Comparison of ENCODE assay signal across 18 mouse cellular contexts in genomic region chr1:36761568-36761967, GRCm38 (mm10). TPM values are rescaled to one million over a fixed set of nuclear protein-coding genes. Genes with fewer than 3 reads are reported as not detected.
DNase-seq lines count a peak whose midpoint lies in the region; ATAC-seq and TF ChIP-seq lines count a peak whose summit lies in the region.
"Had no signal": no experiment of that assay in that cellular context is flagged by ENCODE, and none has a peak within 500 bp of the region (broad histone marks: within the 10 kb centered on the region; RNA-seq: fewer than 3 reads in every experiment).

Gene Zap70, plus strand, starts transcription at chr1:36761798.

- H3K9me3 ChIP-seq in heart, postnatal 0 days (replicated peaks; ENCODE audit: control insufficient read depth, low read length), result no peaks in the 10 kb centered on the region
- no peaks in the 10 kb centered on the region for H3K9me3 ChIP-seq in limb, embryonic 10.5 days (replicated peaks)
- H3K9me3 ChIP-seq in kidney, embryonic 15.5 days (replicated peaks), result no peaks in the 10 kb centered on the region
- H3K9me3 ChIP-seq: forebrain, embryonic 13.5 days; G1E; liver, embryonic 12.5 days had no signal

- TF ChIP-seq EP300 in heart, postnatal 0 days (IDR thresholded peaks at IDR 0.05; ENCODE audit: low read depth), result no peak

- peak within 1 kb of the TSS; percentile 4; the same call in 1 of the 2 replicates for H3K4me2 ChIP-seq in heart, postnatal 0 days (ENCODE audit: low read depth, low read length)
- H3K4me2 ChIP-seq in kidney, embryonic 15.5 days, result no peak within 1 kb of the TSS
- H3K4me2 ChIP-seq: forebrain, embryonic 13.5 days; liver, embryonic 12.5 days had no signal

- no peaks in the 10 kb centered on the region for H3K4me1 ChIP-seq in heart, postnatal 0 days (ENCODE audit: control insufficient read depth, insufficient read depth)
- H3K4me1 ChIP-seq in limb, embryonic 10.5 days, result peaks cover 3% of the 10 kb centered on the region; the same call in 1 of the 2 replicates
- no peaks in the 10 kb centered on the region for H3K4me1 ChIP-seq in kidney, embryonic 15.5 days
- H3K4me1 ChIP-seq: forebrain, embryonic 13.5 days; liver, embryonic 12.5 days had no signal

- no peak for DNase-seq in heart, postnatal 0 days (ENCODE audit: low spot score)
- no peak for DNase-seq in heart, adult 8-10 months (ENCODE audit: low spot score)
- no peak for DNase-seq in limb, embryonic 10.5 days (ENCODE audit: low spot score)
- peak; percentile 85 for DNase-seq in thymus, postnatal 0 days (ENCODE audit: low spot score)
- DNase-seq in adrenal gland, postnatal 25 days, result no peak
- DNase-seq in kidney, postnatal 4 days, result no peak
- DNase-seq: adrenal gland, postnatal 10 days; cerebellum, adult 9-10 months; embryo, embryonic 11 days; gastrocnemius, adult 2 months; kidney, postnatal 14 days; layer of hippocampus, adult 9-11 months had no signal

- H3K4me3 ChIP-seq in heart, postnatal 0 days (ENCODE audit: low read depth, low read length), result peak within 1 kb of the TSS; percentile 20; the same call in 1 of the 2 replicates
- no peak within 1 kb of the TSS for H3K4me3 ChIP-seq in limb, embryonic 10.5 days
- H3K4me3 ChIP-seq in kidney, embryonic 15.5 days (replicated peaks), result no peak within 1 kb of the TSS
- H3K4me3 ChIP-seq: forebrain, embryonic 13.5 days; gastrocnemius, adult 2 months; liver, embryonic 12.5 days had no signal

- no peaks in the 10 kb centered on the region for H3K36me3 ChIP-seq in heart, postnatal 0 days (replicated peaks; ENCODE audit: control insufficient read depth, insufficient read depth, low read length)
- H3K36me3 ChIP-seq in limb, embryonic 10.5 days, result no peaks in the 10 kb centered on the region
- H3K36me3 ChIP-seq in kidney, embryonic 15.5 days, result no peaks in the 10 kb centered on the region
- H3K36me3 ChIP-seq: G1E; liver, embryonic 12.5 days had no signal

- H3K27me3 ChIP-seq in heart, postnatal 0 days (ENCODE audit: control insufficient read depth, insufficient read depth, low read length), result no peaks in the 10 kb centered on the region
- no peaks in the 10 kb centered on the region for H3K27me3 ChIP-seq in limb, embryonic 10.5 days (ENCODE audit: low read depth, poor library complexity, severe bottlenecking)
- H3K27me3 ChIP-seq in kidney, embryonic 15.5 days, result no peaks in the 10 kb centered on the region
- H3K27me3 ChIP-seq: forebrain, embryonic 13.5 days; liver, embryonic 12.5 days had no signal

- H3K27ac ChIP-seq in heart, postnatal 0 days (ENCODE audit: low read depth), result no peak within 1 kb of the TSS
- H3K27ac ChIP-seq in limb, embryonic 10.5 days, result peak within 1 kb of the TSS; percentile 1; the same call in 1 of the 2 replicates
- H3K27ac ChIP-seq in kidney, embryonic 15.5 days, result no peak within 1 kb of the TSS
- H3K27ac ChIP-seq: forebrain, embryonic 13.5 days; gastrocnemius, adult 2 months; liver, embryonic 12.5 days had no signal

- no peak within 1 kb of the TSS for H3K9ac ChIP-seq in heart, postnatal 0 days (replicated peaks; ENCODE audit: low read depth, low read length)
- no peak within 1 kb of the TSS for H3K9ac ChIP-seq in kidney, embryonic 15.5 days
- H3K9ac ChIP-seq: forebrain, embryonic 13.5 days; liver, embryonic 12.5 days had no signal

- ATAC-seq in heart, postnatal 0 days (ENCODE audit: insufficient read depth, low read depth), result no peak
- ATAC-seq in CD4-positive, CD25-positive, alpha-beta regulatory T cell, adult 4 months, result peak; percentile 85
- ATAC-seq in kidney, embryonic 15.5 days (replicated peaks; ENCODE audit: low FRiP score), result no peak
- ATAC-seq: forebrain, embryonic 13.5 days; intestine, postnatal 0 days; liver, embryonic 12.5 days had no signal

- no peak for TF ChIP-seq CTCF in heart, postnatal 0 days (IDR thresholded peaks at IDR 0.05; ENCODE audit: low read depth)

- 75% methylated on average over 11 of the region's 11 CpGs for WGBS in heart, postnatal 0 days
- WGBS in limb, embryonic 10.5 days, result 80% methylated on average over 11 of the region's 11 CpGs
- 80% methylated on average over 11 of the region's 11 CpGs for WGBS in kidney, embryonic 15.5 days

RNA-seq across cellular contexts. Expression of gene Zap70, which starts in this region (rescaled TPM):
- 0.12 TPM in 1 of 2 replicates, not detected in the other for total RNA-seq in heart, postnatal 0 days (2014; rRNA removed; ENCODE audit: low replicate concordance)
- 0.08 and 0.12 TPM in 2 replicates for polyA plus RNA-seq in heart, postnatal 0 days (2015; fragmentation: Nextera tagmentation; extraction: Ambion mirVana)
- total RNA-seq in heart, adult 8-10 months (2022), result under 1 TPM in 2 of 4 experiments, not detected in 2; 0.20 to 0.78 TPM
- 100 to 1,000 TPM; 178 to 289 TPM for polyA plus RNA-seq in CD4-positive, CD25-positive, alpha-beta regulatory T cell, adult 4 months (2017; shearing (Covaris generic))
- polyA plus RNA-seq in limb, embryonic 10.5 days (2016; fragmentation: Nextera tagmentation; extraction: Ambion mirVana), result 0.36 TPM in 1 of 2 replicates, not detected in the other
- 118 and 123 TPM in 2 replicates for polyA plus RNA-seq in thymus, postnatal 0 days (2015; fragmentation: Nextera tagmentation; extraction: Ambion mirVana)
- total RNA-seq in adrenal gland, postnatal 25 days (2021), result 0.58 and 1.5 TPM in 2 replicates
- 0.23 and 0.44 TPM in 2 replicates for polyA plus RNA-seq in kidney, embryonic 15.5 days (2015; fragmentation: Nextera tagmentation; extraction: Ambion mirVana)
- total RNA-seq: G1E had no signal
- polyA plus RNA-seq: liver, embryonic 12.5 days had no signal

Comparison
In these comparisons a context has a peak if more than half of its experiments do, and no peak if none do; other contexts are left out.
1. RNA of gene Zap70 (polyA plus RNA-seq): 178 to 289 TPM in CD4-positive, CD25-positive, alpha-beta regulatory T cell, adult 4 months and 118 to 123 TPM in thymus, postnatal 0 days; 0.23 to 0.44 TPM in kidney, embryonic 15.5 days, 0.36 TPM in limb, embryonic 10.5 days and 0.08 to 0.12 TPM in heart, postnatal 0 days; every median in the first group is over 10 times any median in the second.